ENCODE assay signal across 23 mouse cellular contexts in genomic region chr17:63839636-63840269, GRCm38 (mm10). TPM values are rescaled to one million over a fixed set of nuclear protein-coding genes. Genes with fewer than 3 reads are reported as not detected.
A peak's percentile ranks its signal among the peaks of the same experiment; 100 is the strongest.
DNase-seq lines count a peak whose midpoint lies in the region; ATAC-seq and TF ChIP-seq lines count a peak whose summit lies in the region.
"Had no signal": no experiment of that assay in that cellular context is flagged by ENCODE, and none has a peak within 500 bp of the region (broad histone marks: within the 10 kb centered on the region; RNA-seq: fewer than 3 reads in every experiment).

No protein-coding gene starts in this region.

- TF ChIP-seq CTCF in liver, postnatal 0 days (IDR thresholded peaks at IDR 0.05; ENCODE audit: low read depth): peak; percentile 27
- 0 out of 2 replicates have a peak, but pooled peaks have one; percentile 11 for TF ChIP-seq CTCF in G1E (IDR thresholded peaks at IDR 0.05; ENCODE audit: low read depth, low read length)

- H3K9me3 ChIP-seq in heart, embryonic 12.5 days (replicated peaks): peaks cover 2% of the 10 kb centered on the region; the same call in 1 of the 2 replicates
- no peaks in the 10 kb centered on the region; the same call in 1 of the 2 replicates for H3K9me3 ChIP-seq in liver, postnatal 0 days (ENCODE audit: low read length)
- no peaks in the 10 kb centered on the region; the same call in 1 of the 2 replicates for H3K9me3 ChIP-seq in G1E (replicated peaks)
- H3K9me3 ChIP-seq: forebrain, embryonic 12.5 days; limb, embryonic 13.5 days; neural tube, embryonic 12.5 days had no signal

- 86% methylated on average over 3 of the region's 3 CpGs for WGBS in heart, embryonic 12.5 days
- 93% methylated on average over 3 of the region's 3 CpGs for WGBS in liver, postnatal 0 days (ENCODE audit: insufficient replicate concordance)

- H3K9ac ChIP-seq in heart, embryonic 12.5 days: no peak overlapping the region
- no peak overlapping the region for H3K9ac ChIP-seq in liver, postnatal 0 days (replicated peaks)
- H3K9ac ChIP-seq: forebrain, embryonic 12.5 days; hindbrain, embryonic 12.5 days; limb, embryonic 13.5 days; neural tube, embryonic 12.5 days had no signal

- no peak for TF ChIP-seq EP300 in liver, postnatal 0 days (IDR thresholded peaks at IDR 0.05; ENCODE audit: low read depth)

- no peaks in the 10 kb centered on the region for H3K27me3 ChIP-seq in heart, embryonic 12.5 days (replicated peaks)
- H3K27me3 ChIP-seq in liver, postnatal 0 days (ENCODE audit: insufficient read depth, low read length): no peaks in the 10 kb centered on the region
- H3K27me3 ChIP-seq in G1E (ENCODE audit: insufficient read depth, low read length): peaks cover 6% of the 10 kb centered on the region; the same call in 1 of the 2 replicates
- H3K27me3 ChIP-seq: forebrain, embryonic 12.5 days; hindbrain, embryonic 12.5 days; limb, embryonic 13.5 days; neural tube, embryonic 12.5 days had no signal

- no peak overlapping the region for H3K27ac ChIP-seq in heart, embryonic 12.5 days (ENCODE audit: poor library complexity, severe bottlenecking)
- no peak overlapping the region for H3K27ac ChIP-seq in liver, postnatal 0 days (ENCODE audit: low read depth)
- H3K27ac ChIP-seq: forebrain, embryonic 12.5 days; hindbrain, embryonic 12.5 days; limb, embryonic 13.5 days; neural tube, embryonic 12.5 days had no signal

- no peaks in the 10 kb centered on the region for H3K36me3 ChIP-seq in heart, embryonic 12.5 days
- H3K36me3 ChIP-seq in liver, postnatal 0 days (replicated peaks; ENCODE audit: insufficient read depth, low read length): no peaks in the 10 kb centered on the region
- no peaks in the 10 kb centered on the region for H3K36me3 ChIP-seq in G1E (replicated peaks)
- H3K36me3 ChIP-seq: forebrain, embryonic 12.5 days; hindbrain, embryonic 12.5 days; limb, embryonic 13.5 days; neural tube, embryonic 12.5 days had no signal

- no peak overlapping the region for H3K4me3 ChIP-seq in heart, embryonic 12.5 days
- no peak overlapping the region for H3K4me3 ChIP-seq in liver, postnatal 0 days (ENCODE audit: low read depth, low read length)
- no peak overlapping the region for H3K4me3 ChIP-seq in G1E (ENCODE audit: low read depth, low read length)
- H3K4me3 ChIP-seq: forebrain, embryonic 12.5 days; hindbrain, embryonic 12.5 days; limb, embryonic 13.5 days; neural tube, embryonic 12.5 days had no signal

- DNase-seq in heart, adult 11 months: peak; percentile 55
- no peak for DNase-seq in liver, postnatal 0 days
- DNase-seq in liver (no peak), G1E (ENCODE audit: low spot score) (no peak)
- no peak for DNase-seq in spleen, postnatal 10 days (ENCODE audit: low spot score in 2 of 2)
- no peak for DNase-seq in frontal cortex, adult 2 months (ENCODE audit: extremely low spot score in 1 of 2, low spot score in 1 of 2)
- DNase-seq: adrenal gland, postnatal 36 days; cerebellum, adult 18-20 months; cerebellum, postnatal 25 days; gastrocnemius, postnatal 14 days; heart, postnatal 14 days; lung, postnatal 4 days; thymus, adult 2 months had no signal

- no peak overlapping the region for H3K4me2 ChIP-seq in heart, embryonic 12.5 days
- H3K4me2 ChIP-seq in liver, postnatal 0 days (ENCODE audit: low read depth, low read length): no peak overlapping the region
- H3K4me2 ChIP-seq: forebrain, embryonic 12.5 days; heart, embryonic 11.5 days; hindbrain, embryonic 12.5 days; limb, embryonic 13.5 days; midbrain, embryonic 11.5 days; neural tube, embryonic 12.5 days had no signal

- no peak for ATAC-seq in heart, embryonic 12.5 days (ENCODE audit: insufficient number of reproducible peaks, low FRiP score)
- no peak for ATAC-seq in liver, postnatal 0 days
- no peak for ATAC-seq in G1E (ENCODE audit: extremely low read depth, insufficient number of reproducible peaks, low FRiP score, poor library complexity, severe bottlenecking)
- ATAC-seq in granulocyte monocyte progenitor cell, adult 5-6 weeks (replicated peaks; ENCODE audit: poor library complexity, severe bottlenecking): peak; percentile 42; the same call in 1 of the 2 replicates

- H3K4me1 ChIP-seq in heart, embryonic 12.5 days (replicated peaks): no peaks in the 10 kb centered on the region
- no peaks in the 10 kb centered on the region for H3K4me1 ChIP-seq in liver, postnatal 0 days (ENCODE audit: insufficient read depth)
- H3K4me1 ChIP-seq in G1E (ENCODE audit: insufficient read depth, low read depth, low read length): no peaks in the 10 kb centered on the region
- H3K4me1 ChIP-seq: forebrain, embryonic 12.5 days; hindbrain, embryonic 12.5 days; limb, embryonic 13.5 days; neural tube, embryonic 12.5 days had no signal

RNA-seq across cellular contexts. Expression of gene Fer, which starts 23.1 kb away (rescaled TPM):
- 27.2 and 27.7 TPM in 2 replicates for polyA plus RNA-seq in heart, embryonic 12.5 days (2016; fragmentation: Nextera tagmentation; extraction: Ambion mirVana)
- polyA plus RNA-seq in liver, postnatal 0 days (2015; fragmentation: Nextera tagmentation; extraction: Ambion mirVana): 6.1 and 6.3 TPM in 2 replicates
- total RNA-seq in G1E (2014; fragmentation: Nextera tagmentation): 27.9 and 31.8 TPM in 2 replicates
- 33.6 and 39.8 TPM in 2 replicates for total RNA-seq in G1E (2017)
- polyA plus RNA-seq in G1E (2012): 1.6 and 1.9 TPM in 2 replicates
- 3.2 and 5.0 TPM in 2 replicates for total RNA-seq in granulocyte monocyte progenitor cell, adult 5-6 weeks (2014; fragmentation: Nextera tagmentation)
- 8.9 and 13.4 TPM in 2 replicates for total RNA-seq in granulocyte monocyte progenitor cell, adult 5-6 weeks (2017)
- polyA plus RNA-seq in frontal cortex, adult 2 months (2012; rRNA removed): 9.4 and 10.2 TPM in 2 replicates

RNA-seq across cellular contexts. Expression of gene A930002H24Rik, which starts 23.8 kb away (rescaled TPM):
- polyA plus RNA-seq in heart, embryonic 12.5 days (2016; fragmentation: Nextera tagmentation; extraction: Ambion mirVana): 2.8 and 3.7 TPM in 2 replicates
- 1.1 and 1.7 TPM in 2 replicates for polyA plus RNA-seq in liver, postnatal 0 days (2015; fragmentation: Nextera tagmentation; extraction: Ambion mirVana)
- total RNA-seq in G1E (2014; fragmentation: Nextera tagmentation) (4.2 TPM in 1 of 2 replicates, not detected in the other), G1E (2017) (not detected in 2 replicates)
- polyA plus RNA-seq in G1E (2012): 1.1 and 1.2 TPM in 2 replicates
- not detected in 2 replicates for total RNA-seq in granulocyte monocyte progenitor cell, adult 5-6 weeks (2014; fragmentation: Nextera tagmentation)
- not detected in 2 replicates for total RNA-seq in granulocyte monocyte progenitor cell, adult 5-6 weeks (2017)
- polyA plus RNA-seq in frontal cortex, adult 2 months (2012; rRNA removed): 0.78 and 0.90 TPM in 2 replicates
- total RNA-seq: gastrocnemius, postnatal 14 days; heart, postnatal 14 days; layer of hippocampus, postnatal 14 days; left cerebral cortex, postnatal 10 days had no signal
- polyA plus RNA-seq: thymus, adult 2 months had no signal
